Mouse (Mus musculus): Measurements from ENCODE around the gene Mgat3. TPM values are rescaled to one million over a fixed set of nuclear protein-coding genes. Genes with fewer than 3 reads are reported as not detected.
A peak's percentile ranks its signal among the peaks of the same experiment; 100 is the strongest.

The Mgat3 gene
- polyA plus RNA-seq, 1 experiment from 2014 or later, result 6.1 TPM

- H3K9ac ChIP-seq (ENCODE audit: low read depth, low read length), result no peak overlapping the region
- no peak for ATAC-seq (ENCODE audit: low FRiP score, low TSS enrichment)
- no peak overlapping the region for H3K4me2 ChIP-seq (replicated peaks; ENCODE audit: low read depth, low read length)
- no peaks in the 10 kb centered on the region for H3K9me3 ChIP-seq (ENCODE audit: control insufficient read depth, low read length)
- WGBS, result 88% methylated on average over 8 of the region's 8 CpGs
- no peaks in the 10 kb centered on the region for H3K27me3 ChIP-seq (ENCODE audit: control insufficient read depth, insufficient read depth, low read length)
- H3K4me1 ChIP-seq (ENCODE audit: control insufficient read depth, insufficient read depth, low read length), result peaks cover 26% of the 10 kb centered on the region
- H3K4me3 ChIP-seq (ENCODE audit: low read length), result no peak overlapping the region
- peaks cover 74% of the 10 kb centered on the region for H3K36me3 ChIP-seq (ENCODE audit: control insufficient read depth, insufficient read depth, low read length)
- H3K27ac ChIP-seq (ENCODE audit: low read depth, low read length), result no peak overlapping the region
These were observed 17.8 kb upstream of the Mgat3 start for GRCm38 (mm10) chr15:80155707-80156106.

GRCm38 (mm10) chr15:80157197-80157943, 16.2 kb upstream of the Mgat3 start:
- Histone ChIP-seq H3K36me3 (ENCODE audit: control insufficient read depth, insufficient read depth, low read length) (peaks cover 82% of the 10 kb centered on the region), H3K4me3 (ENCODE audit: low read length) (no peak overlapping the region), H3K9me3 (ENCODE audit: control insufficient read depth, low read length) (no peaks in the 10 kb centered on the region), H3K4me1 (ENCODE audit: control insufficient read depth, insufficient read depth, low read length) (peaks cover 26% of the 10 kb centered on the region), H3K27me3 (ENCODE audit: control insufficient read depth, insufficient read depth, low read length) (no peaks in the 10 kb centered on the region), H3K9ac (ENCODE audit: low read depth, low read length) (no peak overlapping the region), H3K4me2 (replicated peaks; ENCODE audit: low read depth, low read length) (no peak overlapping the region), H3K27ac (ENCODE audit: low read depth, low read length) (no peak overlapping the region)
- ATAC-seq (ENCODE audit: low FRiP score, low TSS enrichment), result no peak
- 78% methylated on average over 22 of the region's 22 CpGs for WGBS

- H3K27me3 ChIP-seq (ENCODE audit: control insufficient read depth, insufficient read depth, low read length), result no peaks in the 10 kb centered on the region
- H3K4me3 ChIP-seq (ENCODE audit: low read length), result no peak overlapping the region
- H3K36me3 ChIP-seq (ENCODE audit: control insufficient read depth, insufficient read depth, low read length), result peaks cover 75% of the 10 kb centered on the region
These were observed 15.4 kb upstream of the Mgat3 start for GRCm38 (mm10) chr15:80158001-80158706.

GRCm38 (mm10) chr15:80158707-80159090, 14.8 kb upstream of the Mgat3 start:
- ATAC-seq (ENCODE audit: low FRiP score, low TSS enrichment), result no peak; the same call in 1 of the 2 replicates
- Histone ChIP-seq H3K4me1 (ENCODE audit: control insufficient read depth, insufficient read depth, low read length) (peaks cover 26% of the 10 kb centered on the region), H3K27me3 (ENCODE audit: control insufficient read depth, insufficient read depth, low read length) (no peaks in the 10 kb centered on the region), H3K27ac (ENCODE audit: low read depth, low read length) (peak overlapping the region; percentile 84), H3K9me3 (ENCODE audit: control insufficient read depth, low read length) (no peaks in the 10 kb centered on the region), H3K36me3 (ENCODE audit: control insufficient read depth, insufficient read depth, low read length) (peaks cover 70% of the 10 kb centered on the region), H3K4me3 (ENCODE audit: low read length) (no peak overlapping the region), H3K4me2 (replicated peaks; ENCODE audit: low read depth, low read length) (no peak overlapping the region), H3K9ac (ENCODE audit: low read depth, low read length) (no peak overlapping the region)
- whole genome bisulfite sequencing, result 10% methylated on average over 4 of the region's 4 CpGs

More at GRCm38 (mm10) chr15:80158001-80158706, 15.4 kb upstream of the Mgat3 start:
- WGBS, result 50% methylated on average over 5 of the region's 5 CpGs
- Histone ChIP-seq H3K27ac (ENCODE audit: low read depth, low read length) (peak overlapping the region; percentile 84; the same call in 1 of the 2 replicates), H3K9ac (ENCODE audit: low read depth, low read length) (no peak overlapping the region), H3K4me1 (ENCODE audit: control insufficient read depth, insufficient read depth, low read length) (peaks cover 26% of the 10 kb centered on the region), H3K4me2 (replicated peaks; ENCODE audit: low read depth, low read length) (no peak overlapping the region), H3K9me3 (ENCODE audit: control insufficient read depth, low read length) (no peaks in the 10 kb centered on the region)
- no peak for ATAC-seq (ENCODE audit: low FRiP score, low TSS enrichment)

- ATAC-seq (ENCODE audit: low FRiP score, low TSS enrichment), result peak; percentile 82
- H3K9me3 ChIP-seq (ENCODE audit: control insufficient read depth, low read length), result no peaks in the 10 kb centered on the region
- 14% methylated on average over 8 of the region's 8 CpGs for WGBS
- H3K9ac ChIP-seq (ENCODE audit: low read depth, low read length), result peak overlapping the region; percentile 13; the same call in 1 of the 2 replicates
- H3K27ac ChIP-seq (ENCODE audit: low read depth, low read length), result peak overlapping the region; percentile 84
- no peak overlapping the region for H3K4me2 ChIP-seq (replicated peaks; ENCODE audit: low read depth, low read length)
- H3K4me3 ChIP-seq (ENCODE audit: low read length), result no peak overlapping the region
- H3K36me3 ChIP-seq (ENCODE audit: control insufficient read depth, insufficient read depth, low read length), result peaks cover 63% of the 10 kb centered on the region
- H3K27me3 ChIP-seq (ENCODE audit: control insufficient read depth, insufficient read depth, low read length), result no peaks in the 10 kb centered on the region
- peaks cover 26% of the 10 kb centered on the region for H3K4me1 ChIP-seq (ENCODE audit: control insufficient read depth, insufficient read depth, low read length)
These were observed 14.1 kb upstream of the Mgat3 start for GRCm38 (mm10) chr15:80159286-80159901.

GRCm38 (mm10) chr15:80160223-80160622, 13.3 kb upstream of the Mgat3 start:
- 81% methylated on average over 13 of the region's 13 CpGs for WGBS
- no peaks in the 10 kb centered on the region for H3K27me3 ChIP-seq (ENCODE audit: control insufficient read depth, insufficient read depth, low read length)
- no peak overlapping the region for H3K4me2 ChIP-seq (replicated peaks; ENCODE audit: low read depth, low read length)
- H3K36me3 ChIP-seq (ENCODE audit: control insufficient read depth, insufficient read depth, low read length), result peaks cover 55% of the 10 kb centered on the region
- ATAC-seq (ENCODE audit: low FRiP score, low TSS enrichment), result 0 out of 2 replicates have a peak, but pooled peaks have one; percentile 1
- H3K4me3 ChIP-seq (ENCODE audit: low read length), result no peak overlapping the region
- no peaks in the 10 kb centered on the region for H3K9me3 ChIP-seq (ENCODE audit: control insufficient read depth, low read length)
- peak overlapping the region; percentile 18; the same call in 1 of the 2 replicates for H3K9ac ChIP-seq (ENCODE audit: low read depth, low read length)
- peak overlapping the region; percentile 84 for H3K27ac ChIP-seq (ENCODE audit: low read depth, low read length)
- peaks cover 26% of the 10 kb centered on the region for H3K4me1 ChIP-seq (ENCODE audit: control insufficient read depth, insufficient read depth, low read length)

GRCm38 (mm10) chr15:80160726-80161125, 12.8 kb upstream of the Mgat3 start:
- Histone ChIP-seq H3K4me3 (ENCODE audit: low read length) (no peak overlapping the region), H3K4me1 (ENCODE audit: control insufficient read depth, insufficient read depth, low read length) (peaks cover 26% of the 10 kb centered on the region), H3K4me2 (replicated peaks; ENCODE audit: low read depth, low read length) (no peak overlapping the region), H3K27ac (ENCODE audit: low read depth, low read length) (peak overlapping the region; percentile 84), H3K9me3 (ENCODE audit: control insufficient read depth, low read length) (no peaks in the 10 kb centered on the region), H3K9ac (ENCODE audit: low read depth, low read length) (no peak overlapping the region), H3K27me3 (ENCODE audit: control insufficient read depth, insufficient read depth, low read length) (no peaks in the 10 kb centered on the region), H3K36me3 (ENCODE audit: control insufficient read depth, insufficient read depth, low read length) (peaks cover 51% of the 10 kb centered on the region)
- WGBS, result 90% methylated on average over 4 of the region's 4 CpGs
- ATAC-seq (ENCODE audit: low FRiP score, low TSS enrichment), result no peak

- Histone ChIP-seq H3K36me3 (ENCODE audit: control insufficient read depth, insufficient read depth, low read length) (peaks cover 46% of the 10 kb centered on the region), H3K27me3 (ENCODE audit: control insufficient read depth, insufficient read depth, low read length) (no peaks in the 10 kb centered on the region), H3K4me3 (ENCODE audit: low read length) (no peak overlapping the region), H3K9ac (ENCODE audit: low read depth, low read length) (no peak overlapping the region), H3K27ac (ENCODE audit: low read depth, low read length) (no peak overlapping the region), H3K4me2 (replicated peaks; ENCODE audit: low read depth, low read length) (no peak overlapping the region), H3K4me1 (ENCODE audit: control insufficient read depth, insufficient read depth, low read length) (peaks cover 26% of the 10 kb centered on the region), H3K9me3 (ENCODE audit: control insufficient read depth, low read length) (no peaks in the 10 kb centered on the region)
- ATAC-seq (ENCODE audit: low FRiP score, low TSS enrichment), result no peak
- 94% methylated on average over 3 of the region's 3 CpGs for WGBS
These were observed 12.3 kb upstream of the Mgat3 start for GRCm38 (mm10) chr15:80161199-80161598.
